Mouse (Mus musculus) T-helper 2 cell (primary cell): ENCODE results near the gene Stat3.

Experiments
- in situ Hi-C: fragments of 300-600 bp; cut with MboI, MseI; formaldehyde crosslinking; loops from one replicate; pipeline ENCODE4 v1.15.1; 2025; ENCODE audit warnings: high pct_unique_total_duplicates

Gene Stat3

GRCm38 (mm10) chr11:100838894-100839293 is 100.4 kb downstream of the Stat3 start:
- in situ Hi-C loops, result no loop called here

GRCm38 (mm10) chr11:100836923-100837702 is 102.2 kb downstream of the Stat3 start:
- in situ Hi-C loops, result no loop called here
